Mouse (Mus musculus) liver, adult 2 months (tissue): ENCODE results near the gene Ehd1. TPM values are rescaled to one million over a fixed set of nuclear protein-coding genes. Genes with fewer than 3 reads are reported as not detected.
A peak's percentile ranks its signal among the peaks of the same experiment; 100 is the strongest.

Experiments
- DNase-seq: peaks from one replicate; pipeline ENCODE4 v3.0.0-alpha.2; 2011; ENCODE audit warnings: low read depth, low spot score; ENCODE audit errors: extremely low read depth
- H3K27ac ChIP-seq: fragments of 200-500 bp; replicated peaks from 2 replicates; pipeline ENCODE4 v1.5.1; 2012; ENCODE audit warnings: low read depth, mild to moderate bottlenecking, control low read depth, inconsistent platforms, low read length; ENCODE audit not compliant: insufficient read depth
- H3K27me3 ChIP-seq: fragments of 200-500 bp; 2 replicates; pipeline ENCODE4 v1.6.1; 2012; ENCODE audit warnings: mild to moderate bottlenecking, moderate library complexity, low read length, inconsistent platforms; ENCODE audit not compliant: control insufficient read depth, insufficient read depth
- H3K36me3 ChIP-seq: fragments of 200-500 bp; 2 replicates; pipeline ENCODE4 v1.6.1; 2012; ENCODE audit warnings: low read length, inconsistent platforms; ENCODE audit not compliant: control insufficient read depth, insufficient read depth
- H3K4me1 ChIP-seq: fragments of 200-500 bp; 2 replicates; pipeline ENCODE4 v1.6.1; 2011; ENCODE audit warnings: low read length; ENCODE audit not compliant: control insufficient read depth, insufficient read depth
- H3K4me3 ChIP-seq: fragments of 200-500 bp; 2 replicates; pipeline ENCODE4 v1.5.1; 2011; ENCODE audit warnings: low read depth, mild to moderate bottlenecking, control low read depth, low read length, moderate library complexity; ENCODE audit not compliant: insufficient read depth
- H3K79me2 ChIP-seq: fragments of 200-500 bp; 2 replicates; pipeline ENCODE4 v1.6.1; 2012; ENCODE audit warnings: inconsistent platforms, mild to moderate bottlenecking, low read length, moderate library complexity; ENCODE audit not compliant: control insufficient read depth, insufficient read depth
- H3K9ac ChIP-seq: fragments of 200-500 bp; 2 replicates; pipeline ENCODE4 v1.6.1; 2012; ENCODE audit warnings: low read depth, mild to moderate bottlenecking, control low read depth, inconsistent platforms, low read length
- CTCF ChIP-seq: fragments of 200-500 bp; IDR thresholded peaks from 2 replicates; pipeline ENCODE4 v1.5.1; 2011; ENCODE audit warnings: low read depth, low read length, control low read depth
- POLR2A ChIP-seq: fragments of 200-500 bp; IDR thresholded peaks from 2 replicates; pipeline ENCODE4 v1.6.1; 2011; ENCODE audit warnings: low read length, control low read depth; ENCODE audit not compliant: insufficient read depth; ENCODE audit errors: extremely low read depth
- WGBS: fragments of 180-500 bp; shearing (Covaris S2); methylation state at CpG from one replicate; pipeline ENCODE4 v1.1.7; 2018; 5-methylcytosine and 5-hydroxymethylcytosine counted together
- polyA plus RNA-seq: library from polyadenylated mRNA; depleted of rRNA; stranded (reverse); fragments of >200 nt; gene quantifications from 2 replicates; pipeline ENCODE4 v1.2.3, GENCODE M21; 2012; rRNA removed
- total RNA-seq: library from RNA; depleted of rRNA; stranded (reverse); fragments of >200 nt; gene quantifications from 2 replicates; pipeline ENCODE4 v1.2.3, GENCODE M21; 2014; rRNA removed

Ehd1 gene
- total RNA-seq (25.3 and 29.7 TPM in 2 replicates), polyA plus RNA-seq (140 and 154 TPM in 2 replicates)

DNA sequence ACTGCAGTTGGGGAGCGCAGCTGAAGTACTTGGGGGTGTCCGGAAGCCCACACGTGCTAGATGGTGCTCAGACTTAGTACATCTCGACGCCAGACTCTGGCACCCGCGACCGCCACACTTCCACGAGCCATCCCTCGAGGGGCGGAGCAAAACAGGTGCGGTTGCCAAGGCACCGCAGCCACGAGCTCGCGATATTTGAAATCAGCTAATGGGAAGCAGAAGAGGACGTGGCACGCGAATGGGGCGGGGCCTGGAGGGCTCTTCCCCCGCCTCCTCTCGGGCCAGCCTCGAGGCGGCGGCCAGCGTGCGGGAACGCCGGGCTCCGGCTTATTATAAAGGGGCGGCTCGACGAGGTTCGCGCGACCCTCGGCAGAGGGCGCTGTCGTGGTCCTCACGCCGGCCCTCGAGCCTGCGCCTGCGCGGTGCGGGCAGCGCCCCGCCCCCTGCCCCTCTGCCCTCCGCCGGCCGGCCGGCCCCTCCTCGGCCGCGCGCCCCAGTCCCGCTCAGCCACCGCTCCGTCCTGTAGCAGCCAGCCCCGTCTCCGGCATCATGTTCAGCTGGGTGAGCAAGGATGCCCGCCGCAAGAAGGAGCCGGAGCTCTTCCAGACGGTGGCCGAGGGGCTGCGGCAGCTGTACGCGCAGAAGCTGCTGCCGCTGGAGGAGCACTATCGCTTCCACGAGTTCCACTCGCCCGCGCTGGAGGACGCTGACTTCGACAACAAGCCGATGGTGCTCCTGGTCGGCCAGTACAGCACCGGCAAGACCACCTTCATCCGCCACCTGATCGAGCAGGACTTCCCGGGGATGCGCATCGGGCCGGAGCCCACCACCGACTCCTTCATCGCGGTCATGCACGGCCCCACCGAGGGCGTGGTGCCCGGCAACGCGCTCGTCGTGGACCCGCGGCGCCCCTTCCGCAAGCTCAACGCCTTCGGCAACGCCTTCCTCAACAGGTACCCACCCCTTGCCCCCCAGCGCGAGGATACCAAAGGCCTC, at the start of gene Ehd1:
Gene Ehd1 (plus strand): TSS at position 300 of the 996 bp plus-strand sequence.
- peaks cover 27% of the 10 kb centered on the region for H3K4me1 ChIP-seq
- peak within 1 kb of the TSS; percentile 96 for H3K9ac ChIP-seq
- peak within 1 kb of the TSS; percentile 94 for H3K4me3 ChIP-seq
- WGBS = 1% methylated on average over 105 of the region's 106 CpGs
- H3K79me2 ChIP-seq = peaks cover 26% of the 10 kb centered on the region
- H3K36me3 ChIP-seq = peaks cover 4% of the 10 kb centered on the region; the same call in 1 of the 2 replicates
- peak; percentile 59 for TF ChIP-seq POLR2A
- peak; percentile 81 for TF ChIP-seq CTCF
- peak within 1 kb of the TSS; percentile 86 for H3K27ac ChIP-seq
- no peaks in the 10 kb centered on the region for H3K27me3 ChIP-seq
- peak; percentile 87 for DNase-seq

DNA sequence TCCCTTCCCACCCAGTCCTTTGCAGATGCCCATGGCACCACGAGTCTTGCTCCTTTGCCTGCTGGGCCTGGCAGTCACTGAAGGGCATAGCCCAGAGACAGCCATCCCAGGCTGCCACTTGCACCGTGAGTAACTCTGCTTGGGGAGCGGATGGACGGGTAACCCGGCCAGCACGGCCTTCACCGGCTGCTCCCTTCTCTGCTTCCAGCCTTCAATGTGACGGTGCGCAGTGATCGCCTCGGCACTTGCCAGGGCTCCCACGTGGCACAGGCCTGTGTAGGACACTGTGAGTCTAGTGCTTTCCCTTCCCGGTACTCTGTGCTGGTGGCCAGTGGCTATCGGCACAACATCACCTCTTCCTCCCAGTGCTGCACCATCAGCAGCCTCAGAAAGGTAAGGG, 49.8 kb upstream of the Ehd1 start:
- H3K4me1 ChIP-seq = no peaks in the 10 kb centered on the region
- no peak overlapping the region for H3K9ac ChIP-seq
- no peak for TF ChIP-seq CTCF
- 97% methylated on average over 14 of the region's 14 CpGs for WGBS
- H3K27me3 ChIP-seq = no peaks in the 10 kb centered on the region
- no peak overlapping the region for H3K27ac ChIP-seq
- peaks cover 5% of the 10 kb centered on the region; the same call in 1 of the 2 replicates for H3K36me3 ChIP-seq
- no peaks in the 10 kb centered on the region for H3K79me2 ChIP-seq
- H3K4me3 ChIP-seq = no peak overlapping the region
- DNase-seq = no peak

GRCm38 (mm10) chr19:6227864-6228263, 48.7 kb upstream of the Ehd1 start:
- H3K9ac ChIP-seq = no peak overlapping the region
- H3K79me2 ChIP-seq = no peaks in the 10 kb centered on the region
- no peak for DNase-seq
- H3K4me1 ChIP-seq = no peaks in the 10 kb centered on the region
- H3K4me3 ChIP-seq = no peak overlapping the region
- WGBS = 100% methylated on average over 4 of the region's 4 CpGs
- no peak for TF ChIP-seq POLR2A
- no peak for TF ChIP-seq CTCF
- H3K27ac ChIP-seq = no peak overlapping the region
- peaks cover 5% of the 10 kb centered on the region; the same call in 1 of the 2 replicates for H3K36me3 ChIP-seq
- no peaks in the 10 kb centered on the region for H3K27me3 ChIP-seq

- peaks cover 5% of the 10 kb centered on the region; the same call in 1 of the 2 replicates for H3K36me3 ChIP-seq
- DNase-seq = no peak
- H3K9ac ChIP-seq = no peak overlapping the region
- no peak for TF ChIP-seq CTCF
- no peak for TF ChIP-seq POLR2A
- peaks cover 3% of the 10 kb centered on the region; the same call in 1 of the 2 replicates for H3K79me2 ChIP-seq
- no peak overlapping the region for H3K27ac ChIP-seq
- peaks cover 12% of the 10 kb centered on the region for H3K4me1 ChIP-seq
- H3K27me3 ChIP-seq = no peaks in the 10 kb centered on the region
- 90% methylated on average over 4 of the region's 4 CpGs for WGBS
- H3K4me3 ChIP-seq = no peak overlapping the region
Observed at GRCm38 (mm10) chr19:6230411-6230810, 46.1 kb upstream of the Ehd1 start.

- Histone ChIP-seq H3K27me3 (no peaks in the 10 kb centered on the region), H3K4me1 (peaks cover 12% of the 10 kb centered on the region), H3K27ac (no peak overlapping the region), H3K79me2 (peaks cover 5% of the 10 kb centered on the region; the same call in 1 of the 2 replicates), H3K4me3 (no peak overlapping the region), H3K36me3 (peaks cover 5% of the 10 kb centered on the region; the same call in 1 of the 2 replicates), H3K9ac (no peak overlapping the region)
- DNase-seq = no peak
- 98% methylated on average over 2 of the region's 2 CpGs for WGBS
- TF ChIP-seq CTCF (no peak), POLR2A (no peak)
Observed at GRCm38 (mm10) chr19:6231036-6231435, 45.5 kb upstream of the Ehd1 start.

GRCm38 (mm10) chr19:6233647-6234046, 42.9 kb upstream of the Ehd1 start:
- H3K79me2 ChIP-seq = peaks cover 5% of the 10 kb centered on the region; the same call in 1 of the 2 replicates
- WGBS = 96% methylated on average over 16 of the region's 16 CpGs
- TF ChIP-seq POLR2A (no peak), CTCF (no peak)
- no peak overlapping the region for H3K27ac ChIP-seq
- DNase-seq = no peak
- no peak overlapping the region for H3K4me3 ChIP-seq
- H3K36me3 ChIP-seq = peaks cover 3% of the 10 kb centered on the region; the same call in 1 of the 2 replicates
- H3K9ac ChIP-seq = no peak overlapping the region
- peaks cover 15% of the 10 kb centered on the region for H3K4me1 ChIP-seq
- no peaks in the 10 kb centered on the region for H3K27me3 ChIP-seq
